Mouse (Mus musculus) urinary bladder, postnatal 36 days (tissue): ENCODE measurements around the gene Gm5935.
"Not testable (repeated sequence)": the region's sequence is repeated elsewhere in the genome, so short reads cannot be mapped to it uniquely, and the experiment has no call there.

ENCODE experiments used
- DNase-seq, 2 experiments: peaks; one replicate each; pipeline ENCODE4 v3.0.0; 2022; ENCODE audit warnings: low spot score in 2 of 2, mixed read lengths in 1 of 2

The Gm5935 gene

GRCm38 (mm10) chrX:24775064-24775463 is at the start of gene Gm5935:
Gm5935 (minus strand) TSS chrX:24775164.
- not testable (repeated sequence) for DNase-seq
